Mouse (Mus musculus) frontal cortex, postnatal 14 days (tissue): ENCODE measurements around the gene Adamts18.

ENCODE experiments used
- DNase-seq, 2 experiments: peaks; one replicate each; pipeline ENCODE4 v3.0.0; 2022; ENCODE audit warnings: low spot score in 2 of 2

Gene Adamts18

GRCm38 (mm10) chr8:113848653-113849135 is at the start of gene Adamts18:
TSS of gene Adamts18 (minus strand) at chr8:113848738.
- DNase-seq = peak in 1 of 2 experiments; percentile 25

- DNase-seq = no peak
These were observed 47.9 kb upstream of the Adamts18 start for GRCm38 (mm10) chr8:113896446-113896845.

GRCm38 (mm10) chr8:113891376-113891775 is 42.8 kb upstream of the Adamts18 start:
- DNase-seq = no peak

GRCm38 (mm10) chr8:113886509-113886908 is 38.0 kb upstream of the Adamts18 start:
- no peak for DNase-seq

GRCm38 (mm10) chr8:113885101-113885500 is 36.6 kb upstream of the Adamts18 start:
- DNase-seq = no peak

GRCm38 (mm10) chr8:113883994-113884393 is 35.5 kb upstream of the Adamts18 start:
- DNase-seq = no peak

GRCm38 (mm10) chr8:113882558-113882957 is 34.0 kb upstream of the Adamts18 start:
- no peak for DNase-seq

- no peak for DNase-seq
These were observed 30.0 kb upstream of the Adamts18 start for GRCm38 (mm10) chr8:113878411-113879006.

- peak; percentile 52 to 75 for DNase-seq
These were observed 25.0 kb upstream of the Adamts18 start for GRCm38 (mm10) chr8:113873446-113874120.

GRCm38 (mm10) chr8:113872436-113872835 is 23.9 kb upstream of the Adamts18 start:
- no peak for DNase-seq

- DNase-seq = no peak
These were observed 18.0 kb upstream of the Adamts18 start for GRCm38 (mm10) chr8:113866530-113866929.

GRCm38 (mm10) chr8:113865326-113866093 is 17.0 kb upstream of the Adamts18 start:
- DNase-seq = no peak

- no peak for DNase-seq
These were observed 11.5 kb upstream of the Adamts18 start for GRCm38 (mm10) chr8:113859890-113860683.

- no peak for DNase-seq
These were observed 10.3 kb upstream of the Adamts18 start for GRCm38 (mm10) chr8:113858801-113859200.

- DNase-seq = no peak
These were observed 6.2 kb upstream of the Adamts18 start for GRCm38 (mm10) chr8:113854622-113855293.

- DNase-seq = no peak
These were observed 5.2 kb upstream of the Adamts18 start for GRCm38 (mm10) chr8:113853714-113854113.

GRCm38 (mm10) chr8:113851655-113852054 is 3.1 kb upstream of the Adamts18 start:
- DNase-seq = no peak

GRCm38 (mm10) chr8:113848081-113848652 is 371 bp downstream of the Adamts18 start:
- no peak for DNase-seq

- no peak for DNase-seq
These were observed 895 bp downstream of the Adamts18 start for GRCm38 (mm10) chr8:113847606-113848080.

- DNase-seq = no peak
These were observed 1.9 kb downstream of the Adamts18 start for GRCm38 (mm10) chr8:113846669-113847068.
